In genomic region chr15:93265728-93266127, GRCm38 (mm10) we compare ENCODE assay signal across 9 mouse cellular contexts. TPM values are rescaled to one million over a fixed set of nuclear protein-coding genes. Genes with fewer than 3 reads are reported as not detected.
DNase-seq lines count a peak whose midpoint lies in the region; TF ChIP-seq lines count a peak whose summit lies in the region.
"Had no signal": no experiment of that assay in that cellular context is flagged by ENCODE, and none has a peak within 500 bp of the region (broad histone marks: within the 10 kb centered on the region; RNA-seq: fewer than 3 reads in every experiment).

No protein-coding gene starts in this region.

- no peak overlapping the region for H3K9ac ChIP-seq in liver, adult 2 months (ENCODE audit: low read depth, low read length)
- H3K9ac ChIP-seq: hindbrain, embryonic 15.5 days had no signal

- peaks cover 5% of the 10 kb centered on the region for H3K4me1 ChIP-seq in liver, adult 2 months (ENCODE audit: control insufficient read depth, insufficient read depth, low read length)
- peaks cover 15% of the 10 kb centered on the region for H3K4me1 ChIP-seq in midbrain, embryonic 10.5 days

- H3K9me3 ChIP-seq in midbrain, embryonic 10.5 days (replicated peaks): no peaks in the 10 kb centered on the region
- H3K9me3 ChIP-seq: hindbrain, embryonic 15.5 days had no signal

- H3K36me3 ChIP-seq in liver, adult 2 months (ENCODE audit: control insufficient read depth, insufficient read depth, low read length): no peaks in the 10 kb centered on the region
- H3K36me3 ChIP-seq in midbrain, embryonic 10.5 days: peaks cover 24% of the 10 kb centered on the region
- H3K36me3 ChIP-seq: hindbrain, embryonic 15.5 days had no signal

- peak; percentile 46 for DNase-seq in liver, adult 2 months (ENCODE audit: extremely low read depth, low read depth, low spot score)
- no peak for DNase-seq in liver
- DNase-seq in Muller cell, postnatal 12 days (ENCODE audit: inconsistent ontology term): peak; percentile 46
- DNase-seq in brain, embryonic 14.5 days (ENCODE audit: low read depth): peak; percentile 70
- peak; percentile 77 for DNase-seq in heart, postnatal 4 days
- peak; percentile 49 to 79 for DNase-seq in left cerebral cortex, postnatal 14 days (ENCODE audit: low spot score in 2 of 2)
- peak; percentile 56 for DNase-seq in thymus, postnatal 14 days
- no peak for DNase-seq in midbrain, embryonic 10.5 days (ENCODE audit: low spot score)

- H3K79me2 ChIP-seq in liver, adult 2 months (ENCODE audit: control insufficient read depth, insufficient read depth, low read length): peaks cover 34% of the 10 kb centered on the region

- H3K4me3 ChIP-seq in liver, adult 2 months (ENCODE audit: insufficient read depth, low read depth, low read length): no peak overlapping the region
- H3K4me3 ChIP-seq in midbrain, embryonic 10.5 days: no peak overlapping the region
- H3K4me3 ChIP-seq: hindbrain, embryonic 15.5 days had no signal

- no peak for TF ChIP-seq POLR2A in liver, adult 2 months (IDR thresholded peaks at IDR 0.05; ENCODE audit: extremely low read depth, insufficient read depth, low read length)
- no peak for TF ChIP-seq POLR2A in brain, embryonic 14.5 days (IDR thresholded peaks at IDR 0.05; ENCODE audit: borderline replicate concordance, extremely low read depth, insufficient read depth, insufficient read length, poor library complexity, severe bottlenecking)

- intact Hi-C loops in left cerebral cortex, postnatal 14 days (cut with DNase I): loop anchor here (5.0 kb wide), 2 partner anchors 172 to 312 kb away; no protein-coding TSS in a partner anchor

- whole genome bisulfite sequencing in liver, adult 2 months: 37% methylated on average over 2 of the region's 2 CpGs
- WGBS in midbrain, embryonic 10.5 days: 78% methylated on average over 2 of the region's 2 CpGs

- no peaks in the 10 kb centered on the region for H3K27me3 ChIP-seq in liver, adult 2 months (ENCODE audit: control insufficient read depth, insufficient read depth, low read length)
- no peaks in the 10 kb centered on the region for H3K27me3 ChIP-seq in midbrain, embryonic 10.5 days (ENCODE audit: low read depth, poor library complexity, severe bottlenecking)
- H3K27me3 ChIP-seq: hindbrain, embryonic 15.5 days had no signal

- TF ChIP-seq CTCF in liver, adult 2 months (IDR thresholded peaks at IDR 0.05; ENCODE audit: low read depth, low read length): peak; percentile 27; the same call in 1 of the 2 replicates
- peak; percentile 52; the same call in 1 of the 2 replicates for TF ChIP-seq CTCF in brain, embryonic 14.5 days (IDR thresholded peaks at IDR 0.05; ENCODE audit: borderline replicate concordance, extremely low read depth, insufficient read depth, insufficient read length)

- no peak overlapping the region for H3K27ac ChIP-seq in liver, adult 2 months (replicated peaks; ENCODE audit: insufficient read depth, low read depth, low read length)
- no peak overlapping the region for H3K27ac ChIP-seq in midbrain, embryonic 10.5 days (replicated peaks)
- H3K27ac ChIP-seq: hindbrain, embryonic 15.5 days had no signal

RNA-seq across cellular contexts. Expression of gene Gxylt1, which starts 9.3 kb away (rescaled TPM):
- total RNA-seq in liver, adult 2 months (2014; rRNA removed): 5.7 and 6.1 TPM in 2 replicates
- 1.4 and 1.5 TPM in 2 replicates for polyA plus RNA-seq in liver, adult 2 months (2012; rRNA removed)
- 6.8 and 11.1 TPM in 2 replicates for polyA plus RNA-seq in brain, embryonic 14.5 days (2012; rRNA removed)
- total RNA-seq in heart, postnatal 4 days (2021): 10 to 100 TPM; 14.8 to 16.0 TPM
- total RNA-seq in left cerebral cortex, postnatal 14 days (2021): 10 to 100 TPM in 1 of 2 experiments, 1 to 10 TPM in 1; 8.9 to 10.1 TPM
- 12.8 and 14.5 TPM in 2 replicates for polyA plus RNA-seq in midbrain, embryonic 10.5 days (2016; fragmentation: Nextera tagmentation; extraction: Ambion mirVana)

Comparison
In these comparisons a context has a peak if more than half of its experiments do, and no peak if none do; other contexts are left out.
1. DNase-seq: peak in liver, adult 2 months (single experiment), Muller cell, postnatal 12 days (single experiment), brain, embryonic 14.5 days (single experiment), heart, postnatal 4 days (single experiment), left cerebral cortex, postnatal 14 days (2 of 2) and thymus, postnatal 14 days (single experiment); none in liver (single experiment) and midbrain, embryonic 10.5 days (single experiment).